Mouse (Mus musculus): ENCODE data around the gene Rgs6.
A peak's percentile ranks its signal among the peaks of the same experiment; 100 is the strongest.

GRCm38 (mm10) chr12:83112901-83113628 lies 525.0 kb downstream of the Rgs6 start:
- peak; percentile 91 for TF ChIP-seq EP300 (IDR thresholded peaks at IDR 0.05; ENCODE audit: low read depth)
- no peak for TF ChIP-seq CTCF (IDR thresholded peaks at IDR 0.05; ENCODE audit: low read depth)

Data from liver, embryonic 14.5 days (tissue).